Mouse (Mus musculus) MEL (cell line): ENCODE measurements around the gene Olfr49.

Experiments
- CTCF ChIP-seq, 3 experiments: IDR thresholded peaks in 2 of 3; conservative IDR thresholded peaks in 1 of 3; 2 replicates each; pipeline ENCODE4 v1.5.1; 2011 to 2012; ENCODE audit warnings: low read length in 3 of 3, low read depth in 2 of 3, mild to moderate bottlenecking in 2 of 3, improper control_type of control experiment in 1 of 3, inconsistent platforms in 1 of 3, mixed read lengths in 1 of 3, moderate library complexity in 1 of 3; ENCODE audit not compliant: control insufficient read depth in 1 of 3, insufficient read depth in 1 of 3, poor library complexity in 1 of 3, severe bottlenecking in 1 of 3
- E2F4 ChIP-seq: IDR thresholded peaks from 2 replicates; pipeline ENCODE4 v1.6.1; 2011; ENCODE audit warnings: low read depth, low read length, improper control_type of control experiment, borderline replicate concordance
- GATA1 ChIP-seq: IDR thresholded peaks from 2 replicates; pipeline ENCODE4 v1.6.1; 2011; ENCODE audit warnings: low read depth, low read length, improper control_type of control experiment
- MAX ChIP-seq: IDR thresholded peaks from 2 replicates; pipeline ENCODE4 v1.6.1; 2011; ENCODE audit warnings: low read length, improper control_type of control experiment
- NRF1 ChIP-seq: IDR thresholded peaks from 2 replicates; pipeline ENCODE4 v1.6.1; 2014; ENCODE audit warnings: low read depth, mild to moderate bottlenecking, inconsistent platforms, low read length, improper control_type of control experiment, moderate library complexity; ENCODE audit not compliant: poor library complexity, insufficient read depth, severe bottlenecking
- POLR2A ChIP-seq, 2 experiments: IDR thresholded peaks; 2 replicates each; pipeline ENCODE4 v1.6.1; 2011 to 2012; ENCODE audit warnings: low read length in 2 of 2, mild to moderate bottlenecking in 2 of 2, control low read depth in 1 of 2, improper control_type of control experiment in 1 of 2, low read depth in 1 of 2, moderate library complexity in 1 of 2; ENCODE audit not compliant: control insufficient read depth in 1 of 2, insufficient read depth in 1 of 2, poor library complexity in 1 of 2
- SIN3A ChIP-seq: IDR thresholded peaks from 2 replicates; pipeline ENCODE4 v1.6.1; 2012; ENCODE audit warnings: low read length, improper control_type of control experiment, inconsistent platforms
- TCF12 ChIP-seq: IDR thresholded peaks from 2 replicates; pipeline ENCODE4 v1.6.1; 2014; ENCODE audit warnings: low read depth, mild to moderate bottlenecking, inconsistent platforms, low read length, improper control_type of control experiment, moderate library complexity
- USF2 ChIP-seq, 2 experiments: IDR thresholded peaks; 2 replicates each; pipeline ENCODE4 v1.6.1; 2011 to 2012; ENCODE audit warnings: improper control_type of control experiment in 2 of 2, low read length in 2 of 2, borderline replicate concordance in 1 of 2, inconsistent platforms in 1 of 2, low read depth in 1 of 2, mild to moderate bottlenecking in 1 of 2; ENCODE audit not compliant: insufficient read depth in 1 of 2
- ZMIZ1 ChIP-seq: IDR thresholded peaks from 2 replicates; pipeline ENCODE4 v1.6.1; 2012; ENCODE audit warnings: low read depth, mild to moderate bottlenecking, inconsistent platforms, low read length, improper control_type of control experiment, moderate library complexity
- ZNF384 ChIP-seq: IDR thresholded peaks from 2 replicates; pipeline ENCODE4 v1.6.1; 2012; ENCODE audit warnings: low read depth, mild to moderate bottlenecking, inconsistent platforms, low read length, improper control_type of control experiment

- TF ChIP-seq MAX, result no peak
- TF ChIP-seq CTCF (IDR thresholded peaks at IDR 0.05 in 2 of 3, conservative IDR thresholded peaks at IDR 0.05 in 1 of 3; ENCODE audit: control insufficient read depth in 1 of 3, insufficient read depth in 1 of 3, low read depth in 2 of 3, low read length in 3 of 3, poor library complexity in 1 of 3, severe bottlenecking in 1 of 3), result no peak
- no peak for TF ChIP-seq E2F4
- TF ChIP-seq ZMIZ1, result no peak
- no peak for TF ChIP-seq GATA1
- TF ChIP-seq SIN3A, result no peak
- TF ChIP-seq USF2 (IDR thresholded peaks at IDR 0.05; ENCODE audit: borderline replicate concordance in 1 of 2, insufficient read depth in 1 of 2, low read depth in 1 of 2, low read length in 2 of 2), result no peak
- no peak for TF ChIP-seq ZNF384
- TF ChIP-seq POLR2A (IDR thresholded peaks at IDR 0.05; ENCODE audit: control insufficient read depth in 1 of 2, insufficient read depth in 1 of 2, low read depth in 1 of 2, low read length in 2 of 2, poor library complexity in 1 of 2), result no peak
- no peak for TF ChIP-seq TCF12
- no peak for TF ChIP-seq NRF1
These were observed 22.1 kb downstream of the Olfr49 start for GRCm38 (mm10) chr14:54262622-54263021.
